Mouse (Mus musculus) embryonic facial prominence, embryonic 11.5 days (tissue): ENCODE results near the gene Sugp1. TPM values are rescaled to one million over a fixed set of nuclear protein-coding genes. Genes with fewer than 3 reads are reported as not detected.

Experiments
- ATAC-seq: fragments of 200-750 bp; cut with Nextera tagmentation; replicated peaks from 2 replicates; pipeline ENCODE4 v1.8.0; 2017; ENCODE audit warnings: low read depth; ENCODE audit not compliant: insufficient number of reproducible peaks, low FRiP score, low TSS enrichment
- DNase-seq: peaks from one replicate; pipeline ENCODE4 v3.0.0-alpha.2; 2015; ENCODE audit warnings: low spot score
- H3K27ac ChIP-seq: fragments of 300-500 bp; sonication (generic); replicated peaks from 2 replicates; pipeline ENCODE4 v1.5.1; 2014; ENCODE audit warnings: mild to moderate bottlenecking, low read depth, low read length, control low read depth
- H3K27me3 ChIP-seq: fragments of 300-500 bp; sonication (generic); 2 replicates; pipeline ENCODE4 v1.6.1; 2014; ENCODE audit warnings: mild to moderate bottlenecking, low read length, moderate library complexity, mixed read lengths; ENCODE audit not compliant: control insufficient read depth, insufficient read depth
- H3K36me3 ChIP-seq: fragments of 300-500 bp; sonication (generic); replicated peaks from 2 replicates; pipeline ENCODE4 v1.6.1; 2014; ENCODE audit warnings: low read depth, mild to moderate bottlenecking, low read length, moderate library complexity, mixed read lengths; ENCODE audit not compliant: control insufficient read depth, insufficient read depth
- H3K4me1 ChIP-seq: fragments of 300-500 bp; sonication (generic); 2 replicates; pipeline ENCODE4 v1.6.1; 2014; ENCODE audit warnings: low read length, mixed read lengths; ENCODE audit not compliant: control insufficient read depth, insufficient read depth
- H3K4me2 ChIP-seq: fragments of 300-500 bp; sonication (generic); 2 replicates; pipeline ENCODE4 v1.6.1; 2014; ENCODE audit warnings: low read depth, mild to moderate bottlenecking, control low read depth, low read length, moderate library complexity
- H3K4me3 ChIP-seq: fragments of 300-500 bp; sonication (generic); 2 replicates; pipeline ENCODE4 v1.5.1; 2014; ENCODE audit warnings: low read depth, low read length, control low read depth
- H3K9ac ChIP-seq: fragments of 300-500 bp; sonication (generic); replicated peaks from 2 replicates; pipeline ENCODE4 v1.6.1; 2014; ENCODE audit warnings: mild to moderate bottlenecking, control low read depth, low read length
- H3K9me3 ChIP-seq: fragments of 300-500 bp; sonication (generic); replicated peaks from 2 replicates; pipeline ENCODE4 v1.6.1; 2016; ENCODE audit warnings: mild to moderate bottlenecking, low read length, inconsistent platforms, mixed read lengths; ENCODE audit not compliant: control insufficient read depth
- WGBS: fragments of 180-500 bp; shearing (Covaris S2); extraction: QIAGEN DNeasy Blood & Tissue Kit; methylation state at CpG from one replicate; pipeline ENCODE4 v1.1.7; 2014; 5-methylcytosine and 5-hydroxymethylcytosine counted together
- polyA plus RNA-seq: library from polyadenylated mRNA; unstranded; fragments of >200 nt; fragmentation: Nextera tagmentation; extraction: Ambion mirVana; gene quantifications from 2 replicates; pipeline ENCODE4 v1.2.1, GENCODE M21; 2014

The Sugp1 gene
- polyA plus RNA-seq, 1 experiment from 2014 or later, result 29.1 TPM

GRCm38 (mm10) chr8:70015017-70015416, 27.6 kb upstream of the Sugp1 start:
- H3K4me3 ChIP-seq, result no peak overlapping the region
- 85% methylated on average over 1 of the region's 1 CpGs for WGBS
- no peak overlapping the region for H3K4me2 ChIP-seq
- H3K27me3 ChIP-seq, result no peaks in the 10 kb centered on the region
- DNase-seq (no peak), ATAC-seq (no peak)
- H3K4me1 ChIP-seq, result no peaks in the 10 kb centered on the region
- H3K27ac ChIP-seq, result no peak overlapping the region
- peaks cover 6% of the 10 kb centered on the region; the same call in 1 of the 2 replicates for H3K36me3 ChIP-seq
- no peak overlapping the region for H3K9ac ChIP-seq
- H3K9me3 ChIP-seq, result no peaks in the 10 kb centered on the region

GRCm38 (mm10) chr8:70023596-70023995, 19.0 kb upstream of the Sugp1 start:
- H3K36me3 ChIP-seq, result peaks cover 29% of the 10 kb centered on the region
- no peaks in the 10 kb centered on the region for H3K4me1 ChIP-seq
- no peak for DNase-seq
- 63% methylated on average over 8 of the region's 8 CpGs for WGBS
- H3K27ac ChIP-seq, result no peak overlapping the region
- H3K9me3 ChIP-seq, result no peaks in the 10 kb centered on the region
- no peak overlapping the region for H3K4me3 ChIP-seq
- no peaks in the 10 kb centered on the region for H3K27me3 ChIP-seq
- no peak for ATAC-seq
- H3K4me2 ChIP-seq, result no peak overlapping the region
- no peak overlapping the region for H3K9ac ChIP-seq

DNA sequence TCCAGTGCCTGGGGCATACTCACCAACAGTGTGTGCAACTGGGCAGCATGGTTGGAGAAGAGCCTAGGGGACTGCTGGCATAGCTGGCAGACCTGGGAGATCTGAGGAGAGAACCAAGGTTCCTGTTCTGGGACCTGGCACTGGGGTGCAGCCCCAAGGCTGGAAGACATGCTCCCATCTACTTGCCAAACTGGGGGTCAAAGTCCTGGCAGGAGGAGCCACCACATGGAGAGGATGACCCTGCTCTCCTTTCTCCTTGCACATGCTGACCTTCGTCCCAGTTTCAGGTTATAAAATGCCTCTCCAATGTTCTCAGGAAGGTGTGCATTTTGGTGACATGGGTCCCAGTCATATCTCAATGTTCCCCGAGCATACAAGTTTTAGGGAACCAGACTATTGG, 16.5 kb upstream of the Sugp1 start:
- Histone ChIP-seq H3K36me3 (peaks cover 21% of the 10 kb centered on the region), H3K27me3 (no peaks in the 10 kb centered on the region), H3K4me2 (no peak overlapping the region), H3K27ac (no peak overlapping the region), H3K9me3 (no peaks in the 10 kb centered on the region), H3K4me1 (no peaks in the 10 kb centered on the region), H3K4me3 (no peak overlapping the region), H3K9ac (no peak overlapping the region)
- 100% methylated on average over 2 of the region's 2 CpGs for WGBS
- DNase-seq (no peak), ATAC-seq (no peak)

DNA sequence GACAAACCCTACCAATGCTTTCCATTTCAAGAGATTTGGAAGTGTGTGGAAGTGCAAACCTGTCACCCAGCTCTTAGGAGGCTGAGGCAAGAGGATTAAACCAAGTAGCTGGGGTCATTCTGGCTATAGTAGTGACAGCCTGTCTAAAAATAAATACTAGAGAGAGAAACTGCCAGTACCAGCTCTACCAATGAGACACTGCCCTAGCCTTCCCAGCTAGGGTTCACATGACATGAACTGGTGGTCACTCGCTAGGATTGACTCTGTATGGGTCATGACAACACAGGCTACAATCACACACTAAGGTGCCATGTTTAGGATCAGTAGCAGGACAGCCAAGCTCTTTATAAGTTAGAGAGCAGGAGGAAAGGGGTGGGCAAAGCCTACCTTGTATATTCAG, 12.4 kb upstream of the Sugp1 start:
- WGBS, result 94% methylated on average over 1 of the region's 1 CpGs
- no peaks in the 10 kb centered on the region for H3K9me3 ChIP-seq
- ATAC-seq (no peak), DNase-seq (no peak)
- H3K4me2 ChIP-seq, result no peak overlapping the region
- no peak overlapping the region for H3K27ac ChIP-seq
- no peak overlapping the region for H3K9ac ChIP-seq
- H3K4me1 ChIP-seq, result no peaks in the 10 kb centered on the region
- peaks cover 13% of the 10 kb centered on the region for H3K36me3 ChIP-seq
- H3K27me3 ChIP-seq, result no peaks in the 10 kb centered on the region
- H3K4me3 ChIP-seq, result no peak overlapping the region

DNA sequence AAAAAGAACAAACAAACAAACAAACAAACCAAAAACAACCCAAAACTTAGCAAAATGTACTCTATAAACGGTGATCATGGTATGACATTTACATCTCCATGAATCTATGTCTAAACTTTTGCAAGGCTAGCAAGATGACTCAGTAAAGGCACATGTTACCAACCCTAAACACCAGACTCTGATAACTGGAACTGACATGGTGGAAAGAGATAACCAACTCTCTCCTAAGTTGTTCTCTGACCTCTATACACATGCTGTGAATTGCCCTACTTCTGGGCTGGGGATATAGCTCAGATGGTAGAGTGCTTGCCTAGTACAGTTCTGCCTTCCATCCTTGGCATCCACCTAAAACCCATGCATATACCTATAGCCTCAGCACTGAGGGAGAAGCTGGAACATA, 4.6 kb upstream of the Sugp1 start:
- H3K4me1 ChIP-seq, result no peaks in the 10 kb centered on the region
- ATAC-seq (no peak), DNase-seq (no peak)
- WGBS, result 92% methylated on average over 1 of the region's 1 CpGs
- H3K36me3 ChIP-seq, result no peaks in the 10 kb centered on the region
- no peaks in the 10 kb centered on the region for H3K27me3 ChIP-seq
- no peak overlapping the region for H3K4me3 ChIP-seq
- no peaks in the 10 kb centered on the region for H3K9me3 ChIP-seq
- H3K27ac ChIP-seq, result no peak overlapping the region
- no peak overlapping the region for H3K9ac ChIP-seq
- H3K4me2 ChIP-seq, result no peak overlapping the region

GRCm38 (mm10) chr8:70041885-70042546, 597 bp upstream of the Sugp1 start:
- no peaks in the 10 kb centered on the region for H3K27me3 ChIP-seq
- H3K9ac ChIP-seq, result peak overlapping the region; percentile 96
- H3K9me3 ChIP-seq, result no peaks in the 10 kb centered on the region
- peak overlapping the region; percentile 90 for H3K4me2 ChIP-seq
- peak overlapping the region; percentile 93 for H3K4me3 ChIP-seq
- peak; percentile 10; the same call in 1 of the 2 replicates for ATAC-seq
- no peak overlapping the region for H3K27ac ChIP-seq
- no peaks in the 10 kb centered on the region for H3K4me1 ChIP-seq
- peak; percentile 3 for DNase-seq
- no peaks in the 10 kb centered on the region for H3K36me3 ChIP-seq
- WGBS, result 2% methylated on average over 44 of the region's 47 CpGs

GRCm38 (mm10) chr8:70043996-70044395, 1.4 kb downstream of the Sugp1 start:
- H3K27ac ChIP-seq, result no peak overlapping the region

GRCm38 (mm10) chr8:70049662-70050061, 7.0 kb downstream of the Sugp1 start:
- Histone ChIP-seq H3K27ac (no peak overlapping the region), H3K9me3 (no peaks in the 10 kb centered on the region), H3K9ac (no peak overlapping the region), H3K4me3 (no peak overlapping the region), H3K4me2 (no peak overlapping the region), H3K27me3 (no peaks in the 10 kb centered on the region), H3K36me3 (peaks cover 9% of the 10 kb centered on the region), H3K4me1 (no peaks in the 10 kb centered on the region)
- no peak for ATAC-seq
- no peak for DNase-seq

More at GRCm38 (mm10) chr8:70043996-70044395, 1.4 kb downstream of the Sugp1 start:
- Histone ChIP-seq H3K27me3 (no peaks in the 10 kb centered on the region), H3K9me3 (no peaks in the 10 kb centered on the region), H3K4me3 (no peak overlapping the region; the same call in 1 of the 2 replicates), H3K36me3 (no peaks in the 10 kb centered on the region), H3K4me2 (no peak overlapping the region), H3K9ac (peak overlapping the region; percentile 96), H3K4me1 (no peaks in the 10 kb centered on the region)
- DNase-seq (no peak), ATAC-seq (no peak)
- WGBS, result 86% methylated on average over 5 of the region's 5 CpGs
